Mouse (Mus musculus) G1E (cell line): ENCODE measurements around the gene Ogfod2.

Experiments used
- CTCF ChIP-seq: IDR thresholded peaks from 2 replicates; pipeline ENCODE4 v1.5.1; 2012; ENCODE audit warnings: low read depth, low read length, inconsistent platforms, mixed read lengths
- GATA1 ChIP-seq: IDR thresholded peaks from 2 replicates; pipeline ENCODE4 v1.6.1; 2012; ENCODE audit warnings: borderline replicate concordance, low read length, inconsistent platforms, mixed read lengths
- GATA2 ChIP-seq: IDR thresholded peaks from 2 replicates; pipeline ENCODE4 v1.6.1; 2012; ENCODE audit warnings: low read depth, low read length, inconsistent platforms, borderline replicate concordance
- POLR2AphosphoS5 ChIP-seq: IDR thresholded peaks from 2 replicates; pipeline ENCODE4 v1.6.1; 2012; ENCODE audit warnings: low read depth, low read length, inconsistent platforms; ENCODE audit not compliant: insufficient replicate concordance
- TAL1 ChIP-seq: conservative IDR thresholded peaks from 2 replicates; pipeline ENCODE4 v1.6.1; 2012; ENCODE audit warnings: low read depth, low read length, inconsistent platforms, mixed read lengths

DNA sequence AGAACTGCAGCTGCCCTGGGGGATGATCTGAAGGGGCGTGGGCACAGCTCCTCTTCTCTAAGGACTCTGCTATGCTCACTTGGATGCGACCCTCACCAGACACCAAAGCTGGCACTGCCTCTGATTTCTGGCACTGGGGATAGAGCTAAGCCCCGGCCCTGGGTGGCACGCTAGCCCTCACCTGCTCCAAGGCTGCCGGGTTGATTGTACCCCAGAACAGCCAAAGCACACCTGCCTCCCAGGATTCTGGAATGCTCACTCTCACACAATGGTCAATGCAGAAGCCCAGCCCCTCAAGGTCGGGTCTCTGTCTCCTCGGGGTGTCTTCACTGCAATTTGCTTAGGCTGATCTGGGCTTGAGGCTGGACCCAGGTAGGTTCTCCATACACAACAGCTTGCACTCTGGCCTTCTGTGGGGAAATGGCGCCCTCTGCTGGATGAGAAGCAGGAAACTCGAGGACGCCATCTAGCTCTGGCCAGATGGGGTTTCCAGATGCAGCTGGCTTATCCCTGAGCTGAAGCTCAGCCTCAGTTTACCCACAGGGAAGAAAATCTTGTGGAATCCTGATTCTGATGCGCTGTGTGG is 27.4 kb upstream of the Ogfod2 start:
- peak; percentile 79 for TF ChIP-seq CTCF
- no peak for TF ChIP-seq GATA1
- no peak for TF ChIP-seq TAL1
- TF ChIP-seq GATA2, result no peak
- TF ChIP-seq POLR2AphosphoS5, result no peak
